Mouse (Mus musculus) E14TG2a.4 (cell line): ENCODE results near the gene Palm.

Source experiments
- CTCF ChIP-seq: conservative IDR thresholded peaks from 2 replicates; pipeline ENCODE4 v1.5.1; 2014; ENCODE audit warnings: low read length
- NANOG ChIP-seq: IDR thresholded peaks from 2 replicates; pipeline ENCODE4 v1.6.1; 2014; ENCODE audit warnings: borderline replicate concordance, low read length, mixed read lengths
- POU5F1 ChIP-seq: IDR thresholded peaks from 2 replicates; pipeline ENCODE4 v1.6.1; 2014; ENCODE audit warnings: low read length, borderline replicate concordance

- no peak for TF ChIP-seq CTCF
- TF ChIP-seq NANOG: no peak
- no peak for TF ChIP-seq POU5F1
Observed at GRCm38 (mm10) chr10:79808728-79809127, 15.4 kb downstream of the Palm start.
